Mouse (Mus musculus) layer of hippocampus, adult 8-10 months (tissue): ENCODE measurements at regions not wholly inside any gene's neighbourhood (a gene's known extent, or its start where the extent isn't known, plus 50 kb on each side); places are given as distances from the start of the nearest gene placed in this dataset.

Experiments used
- DNase-seq, 2 experiments: peaks; one replicate each; pipeline ENCODE4 v3.0.0; 2022; ENCODE audit warnings: low spot score in 2 of 2

DNA sequence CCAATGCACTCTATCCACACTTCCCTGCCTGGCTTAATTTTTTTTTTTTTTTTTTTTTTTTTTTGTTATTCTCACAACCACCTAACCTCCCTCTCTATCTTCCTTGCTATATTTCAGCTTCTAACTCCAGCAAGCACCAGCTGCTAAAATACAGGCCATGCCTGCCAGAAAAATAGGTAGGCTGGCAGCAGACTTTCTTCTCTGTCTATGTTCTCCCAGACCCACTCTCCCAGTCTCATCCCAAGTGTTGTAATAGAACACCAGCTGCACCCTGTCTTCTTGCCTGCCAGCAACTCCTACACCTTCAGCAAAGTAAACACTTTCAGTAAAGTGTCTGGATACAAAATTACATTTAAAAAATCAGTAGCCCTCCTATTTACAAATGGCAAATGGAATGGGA lies 1041.8 kb downstream of the Pcdh19 start:
- peak; percentile 41 to 51 for DNase-seq

GRCm38 (mm10) chrX:132596925-132597324 lies 1091.9 kb downstream of the Pcdh19 start:
- no peak for DNase-seq

GRCm38 (mm10) chrX:132596424-132596823 lies 1092.4 kb downstream of the Pcdh19 start:
- no peak for DNase-seq

- DNase-seq, result no peak
Observed at GRCm38 (mm10) chrX:132574085-132574484, 1114.7 kb downstream of the Pcdh19 start.
